Mouse (Mus musculus) v-Abl transformed pro-B cells (cell line): ENCODE measurements at regions not wholly inside any gene's neighbourhood (a gene's known extent, or its start where the extent isn't known, plus 50 kb on each side); places are given as distances from the start of the nearest gene placed in this dataset.
"Not testable (repeated sequence)": the region's sequence is repeated elsewhere in the genome, so short reads cannot be mapped to it uniquely, and the experiment has no call there.

Source experiments
- in situ Hi-C, 2 experiments: fragments of 400-800 bp; cut with MboI; formaldehyde crosslinking; loops; one replicate each; pipeline ENCODE4 v1.15.1; 2025; ENCODE audit not compliant: unreplicated experiment in 2 of 2

DNA sequence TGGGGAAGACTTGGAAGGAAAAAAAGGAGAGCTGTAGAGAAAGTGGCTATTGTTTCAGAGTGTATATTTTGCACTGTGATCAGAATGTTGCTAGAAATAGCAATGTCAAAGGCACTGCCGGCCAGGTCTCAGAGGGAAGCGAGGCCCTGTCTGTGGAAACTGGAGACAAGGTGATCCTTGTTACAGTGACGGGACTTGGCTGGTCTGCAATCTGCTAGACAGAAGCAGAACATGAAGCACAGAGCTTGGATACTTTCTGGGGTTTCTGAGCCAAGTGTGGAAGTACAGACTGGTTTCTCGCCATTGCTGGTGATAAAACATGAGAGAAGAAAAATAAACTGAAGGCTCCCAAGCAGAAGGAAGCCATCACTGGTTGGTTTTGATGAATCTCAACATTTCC, 198.3 kb upstream of the Slc7a14 start:
- in situ Hi-C loops = no loop called here

GRCm38 (mm10) chr3:31499201-31499968, 189.2 kb upstream of the Slc7a14 start:
- in situ Hi-C loops = no loop called here

DNA sequence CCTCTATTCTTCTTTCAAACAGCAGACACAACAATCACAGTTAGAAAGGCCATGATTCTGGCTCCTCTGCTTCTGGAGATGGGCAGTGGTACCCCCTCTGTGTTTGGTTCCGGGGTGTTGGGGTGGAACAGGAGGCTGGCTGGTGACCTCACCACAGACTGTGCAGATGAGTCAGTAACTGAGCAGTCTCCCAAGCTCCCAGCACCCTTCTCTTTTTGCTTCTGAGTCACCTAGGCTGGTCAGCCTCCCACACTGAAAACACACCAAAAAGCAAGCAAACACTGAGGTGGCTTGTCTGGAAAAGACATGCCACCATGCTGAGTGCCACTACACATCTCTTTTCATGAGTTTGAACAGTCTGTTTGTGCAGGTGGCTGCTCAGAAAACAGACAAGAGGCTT, 185.1 kb upstream of the Slc7a14 start:
- in situ Hi-C loops = no loop called here

GRCm38 (mm10) chr3:31494706-31495105, 184.5 kb upstream of the Slc7a14 start:
- in situ Hi-C loops = no loop called here

GRCm38 (mm10) chr3:31491736-31492135, 181.6 kb upstream of the Slc7a14 start:
- in situ Hi-C loops = not testable (repeated sequence)

DNA sequence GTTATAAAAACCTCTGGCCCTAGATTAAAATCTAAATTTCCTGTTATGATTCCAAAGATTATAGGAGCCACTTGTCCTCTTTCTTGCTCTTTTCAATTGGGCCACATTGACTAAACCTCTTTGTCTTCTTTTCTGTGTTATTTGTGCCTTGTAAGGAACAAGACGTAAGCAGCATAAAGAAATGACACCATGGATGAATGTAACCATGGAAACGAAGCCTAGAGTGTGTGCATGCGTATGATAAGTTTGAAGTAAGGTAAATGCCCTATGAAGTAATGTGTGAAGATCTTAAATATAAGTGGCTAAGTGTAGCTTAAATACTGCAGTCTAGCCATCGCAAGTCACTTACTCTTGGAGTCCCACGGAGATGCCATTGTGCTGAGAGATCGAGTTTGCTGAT, 177.4 kb upstream of the Slc7a14 start:
- in situ Hi-C loops = no loop called here

DNA sequence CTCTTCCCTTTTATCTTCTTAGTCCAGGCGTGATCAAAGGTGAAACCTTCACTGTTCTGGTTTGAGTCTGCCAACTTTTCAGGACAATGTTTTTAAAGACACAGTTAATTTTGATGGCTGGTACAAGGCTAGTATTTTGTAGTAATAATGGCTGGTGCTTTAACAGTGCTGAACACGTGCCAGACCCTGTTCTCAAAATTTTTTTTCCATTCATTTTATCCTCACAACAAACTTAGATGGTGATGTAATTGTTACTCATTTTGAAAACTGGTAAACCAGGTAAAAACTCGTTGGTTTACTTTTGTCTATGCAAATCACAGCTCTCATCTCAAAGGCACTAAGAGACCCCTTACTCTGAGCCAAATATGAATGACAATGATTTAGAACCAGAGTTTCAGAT, 171.8 kb upstream of the Slc7a14 start:
- in situ Hi-C loops = no loop called here

DNA sequence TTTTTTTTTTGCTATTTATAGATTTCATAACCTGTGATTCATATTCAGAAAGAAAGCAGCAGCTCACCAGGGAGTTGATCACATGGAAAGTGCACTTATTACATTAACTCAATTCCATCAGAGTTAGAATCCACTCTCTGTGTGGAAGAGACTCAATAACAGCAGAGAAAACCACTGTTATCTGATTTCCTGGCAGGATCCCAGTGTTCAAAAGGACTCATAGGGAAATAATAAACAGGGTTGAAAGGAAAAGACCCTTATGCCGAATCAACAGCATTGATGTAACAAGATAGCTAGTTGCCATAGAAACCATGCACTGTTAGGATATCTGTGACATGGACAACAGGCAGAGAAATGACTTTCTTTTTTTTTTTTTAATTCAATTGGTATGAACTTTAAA, 157.7 kb upstream of the Slc7a14 start:
- in situ Hi-C loops = no loop called here

DNA sequence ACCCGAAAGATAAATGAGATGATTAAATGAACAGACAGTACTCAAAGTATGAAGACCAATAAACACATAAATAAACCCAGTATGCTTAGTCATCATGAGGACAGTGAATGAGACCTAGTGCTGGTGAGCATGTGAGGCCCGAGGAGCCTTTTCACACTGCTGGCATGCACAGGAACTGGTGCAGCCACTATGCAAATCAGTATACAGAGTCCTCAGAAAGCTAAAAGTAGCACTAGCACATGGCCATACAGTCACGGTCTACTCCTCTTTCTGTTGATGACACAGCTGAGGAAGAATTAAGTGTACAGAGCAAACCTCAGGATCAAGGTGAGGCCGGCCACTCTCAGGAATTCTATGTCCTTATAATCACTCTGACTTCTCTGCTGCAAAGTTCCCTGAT, 154.1 kb upstream of the Slc7a14 start:
- in situ Hi-C loops = no loop called here

- in situ Hi-C loops = no loop called here
These were observed 149.3 kb upstream of the Slc7a14 start for GRCm38 (mm10) chr3:31459456-31459855.

GRCm38 (mm10) chr3:31457938-31458337, 147.8 kb upstream of the Slc7a14 start:
- in situ Hi-C loops = no loop called here

DNA sequence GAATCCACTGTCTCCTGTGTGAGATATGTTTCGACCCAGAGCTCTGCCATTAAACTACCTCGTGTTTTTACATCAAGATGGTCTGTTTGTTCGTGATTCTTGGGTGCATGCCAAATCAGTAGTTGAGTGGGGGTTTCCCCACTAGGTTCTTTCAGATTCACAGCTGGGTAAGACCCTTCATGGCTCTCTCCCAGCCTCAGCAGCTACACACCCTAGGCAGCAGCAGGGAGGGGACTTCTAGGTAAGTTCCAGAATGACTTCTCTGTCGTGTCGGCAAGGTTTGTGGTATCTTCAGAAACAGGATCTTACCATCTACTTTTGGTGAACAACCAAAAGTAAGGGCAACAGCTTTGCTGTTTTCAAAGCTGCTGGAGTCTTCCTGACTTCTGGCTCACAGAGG, 144.9 kb upstream of the Slc7a14 start:
- in situ Hi-C loops = no loop called here

DNA sequence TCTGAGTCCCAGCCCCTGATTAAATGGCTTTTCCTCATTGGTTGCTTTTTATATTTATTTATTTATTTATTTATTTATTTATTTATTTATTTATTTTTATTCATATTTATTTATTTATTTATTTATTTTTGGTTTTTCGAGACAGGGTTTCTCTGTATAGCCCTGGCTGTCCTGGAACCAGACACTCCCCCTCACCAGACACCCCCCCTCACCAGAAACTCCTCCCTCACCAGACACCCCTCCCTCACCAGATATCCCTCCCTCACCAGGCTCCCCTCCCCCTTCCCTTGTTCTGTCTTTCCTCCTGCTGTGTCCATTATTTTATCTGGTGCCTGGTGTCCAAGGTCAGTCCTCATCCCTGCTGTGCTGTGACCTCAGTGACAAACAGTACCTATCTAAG, 134.7 kb upstream of the Slc7a14 start:
- in situ Hi-C loops = no loop called here

DNA sequence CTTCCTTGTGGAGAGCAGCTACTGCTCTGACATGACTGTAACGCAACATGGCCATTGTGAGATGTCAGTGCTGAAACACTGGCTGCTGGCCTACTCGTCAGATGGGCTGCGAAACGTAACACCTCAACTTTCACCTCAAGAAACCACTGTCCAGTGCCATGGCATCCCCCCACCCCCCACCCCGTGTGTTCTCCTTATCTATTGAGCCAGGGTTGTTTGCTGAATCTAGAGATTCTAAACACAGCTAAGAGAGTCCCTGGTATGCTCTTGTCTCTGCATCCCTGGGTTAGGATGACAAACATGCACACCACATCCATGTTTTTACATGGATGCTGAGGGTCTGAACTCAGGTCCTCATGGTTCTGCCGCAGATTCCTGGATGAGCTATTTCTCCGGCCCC, 134.1 kb upstream of the Slc7a14 start:
- in situ Hi-C loops = no loop called here

- in situ Hi-C loops = no loop called here
These were observed 133.7 kb upstream of the Slc7a14 start for GRCm38 (mm10) chr3:31443894-31444293.

GRCm38 (mm10) chr3:31440282-31440681, 130.1 kb upstream of the Slc7a14 start:
- in situ Hi-C loops = no loop called here

- in situ Hi-C loops = loop anchor here in 1 of 2 experiments (10.0 kb wide), 1 partner anchor 393 kb away; no protein-coding TSS in a partner anchor
These were observed 127.8 kb upstream of the Slc7a14 start for GRCm38 (mm10) chr3:31437970-31438369.

GRCm38 (mm10) chr3:31435204-31435963, 125.2 kb upstream of the Slc7a14 start:
- in situ Hi-C loops = loop anchor here in 1 of 2 experiments (10.0 kb wide), 1 partner anchor 391 kb away; no protein-coding TSS in a partner anchor

GRCm38 (mm10) chr3:31433201-31433600, 123.0 kb upstream of the Slc7a14 start:
- in situ Hi-C loops = loop anchor here in 1 of 2 experiments (10.0 kb wide), 1 partner anchor 388 kb away; no protein-coding TSS in a partner anchor

- in situ Hi-C loops = no loop called here
These were observed 113.3 kb upstream of the Slc7a14 start for GRCm38 (mm10) chr3:31423517-31423916.

DNA sequence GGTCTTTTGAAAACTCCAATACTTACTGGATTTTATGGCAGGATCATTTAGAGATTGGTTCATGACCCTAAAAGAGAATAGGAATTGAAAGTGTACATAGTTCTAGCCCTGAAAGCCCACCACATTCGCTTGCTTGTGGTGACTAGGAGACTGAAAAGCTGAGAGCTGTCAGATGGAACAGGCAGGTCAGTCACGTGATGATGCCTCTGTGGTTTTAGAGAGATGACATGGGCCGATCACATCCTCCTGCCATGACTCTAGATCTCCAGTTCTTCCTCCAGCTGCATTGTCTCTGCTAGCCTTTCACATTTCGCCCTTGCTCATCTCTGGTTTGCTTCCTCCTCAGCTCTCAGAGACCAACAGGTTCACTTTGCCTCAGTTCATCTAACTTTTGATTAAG, 98.6 kb upstream of the Slc7a14 start:
- in situ Hi-C loops = no loop called here

GRCm38 (mm10) chr3:31405880-31406279, 95.7 kb upstream of the Slc7a14 start:
- in situ Hi-C loops = no loop called here
